Mouse (Mus musculus): Measurements from ENCODE around the gene Vdac1.

DNA sequence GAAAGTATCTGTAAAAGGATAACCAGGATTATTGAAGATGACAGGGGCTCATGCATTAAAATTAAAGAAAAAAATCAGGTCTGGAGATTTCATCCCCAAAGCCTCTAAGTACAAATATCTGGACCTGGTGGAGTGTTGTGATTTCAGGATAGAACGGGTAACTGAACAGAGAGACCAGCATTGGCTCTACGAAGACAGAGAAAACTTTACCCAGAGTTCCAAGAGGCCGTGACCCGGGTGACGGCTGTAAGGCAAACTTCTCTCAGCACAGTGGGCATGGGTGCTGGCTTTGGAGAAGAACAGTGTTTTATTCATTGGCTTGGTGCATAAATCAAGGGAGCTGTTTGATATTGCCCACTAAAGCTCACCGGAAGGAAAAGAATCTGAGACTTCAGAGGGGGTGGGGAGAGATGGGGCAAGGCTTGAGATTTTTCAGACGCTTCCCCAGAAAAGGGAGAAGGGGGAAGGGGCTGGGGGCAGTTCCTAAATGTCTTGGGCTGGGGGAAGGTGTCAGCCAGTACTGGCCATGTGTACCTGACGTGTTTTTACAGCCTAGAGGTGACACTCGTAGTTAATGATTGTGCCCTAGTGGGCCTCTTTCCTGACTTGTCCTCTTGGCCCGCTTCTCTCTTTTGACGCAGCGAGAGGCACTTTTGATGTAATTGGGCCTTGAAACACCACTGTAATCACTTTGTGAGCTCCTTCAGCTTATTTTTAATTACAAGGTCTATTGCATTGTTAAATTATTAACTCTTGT lies 59.8 kb downstream of the Vdac1 start:
- TF ChIP-seq CTCF (IDR thresholded peaks at IDR 0.05; ENCODE audit: borderline replicate concordance, insufficient read depth, low read depth, low read length) (no peak), POLR2A (IDR thresholded peaks at IDR 0.05; ENCODE audit: borderline replicate concordance, insufficient read depth, low read length) (no peak)

Data from cerebellum, adult 2 months (tissue).